Mouse (Mus musculus) heart, postnatal 36 days (tissue): ENCODE measurements around the gene Gss. TPM values are rescaled to one million over a fixed set of nuclear protein-coding genes. Genes with fewer than 3 reads are reported as not detected.
A peak's percentile ranks its signal among the peaks of the same experiment; 100 is the strongest.

Experiments
- DNase-seq, 2 experiments: peaks; one replicate each; pipeline ENCODE4 v3.0.0; 2021 to 2022
- intact Hi-C: fragments of 180-260 bp; cut with DNase I; formaldehyde crosslinking; loops from one replicate; pipeline ENCODE4 v1.15.1; 2025
- microRNA-seq, 2 experiments: library from miRNA; unstranded; fragments of <30 nt; microRNA quantifications; one replicate each; pipeline ENCODE4 v1.2.0; 2021; ENCODE audit warnings: borderline number of aligned reads in 2 of 2
- total RNA-seq, 2 experiments: library from RNA; stranded (reverse); gene quantifications; 2 replicates each; pipeline ENCODE4 v1.2.3; 2021

The Gss gene
- total RNA-seq, 2 experiments from 2014 or later: 14.8 to 16.9 TPM

GRCm38 (mm10) chr2:155518531-155519270 is 73.9 kb downstream of the Gss start:
- no peak for DNase-seq
- intact Hi-C loops: no loop called here

GRCm38 (mm10) chr2:155517455-155518423 is 74.9 kb downstream of the Gss start, which contains the start of the genes Acss2 and Ggt7:
TSS of gene Acss2 (plus strand) at chr2:155517948.
TSS of gene Ggt7 (minus strand) at chr2:155518237.
- DNase-seq: peak; percentile 97 to 98
- intact Hi-C loops: loop anchor here (2.0 kb wide), 1 partner anchor 247 kb away; no protein-coding TSS in a partner anchor

GRCm38 (mm10) chr2:155515941-155516340 is 76.7 kb downstream of the Gss start:
- intact Hi-C loops: loop anchor here (1.0 to 2.0 kb wide), 3 partner anchors 68 to 249 kb away; no protein-coding TSS in a partner anchor
- peak; percentile 75 to 78 for DNase-seq

GRCm38 (mm10) chr2:155514666-155515065 is 77.9 kb downstream of the Gss start:
- intact Hi-C loops: no loop called here
- peak; percentile 68 to 69 for DNase-seq

DNA sequence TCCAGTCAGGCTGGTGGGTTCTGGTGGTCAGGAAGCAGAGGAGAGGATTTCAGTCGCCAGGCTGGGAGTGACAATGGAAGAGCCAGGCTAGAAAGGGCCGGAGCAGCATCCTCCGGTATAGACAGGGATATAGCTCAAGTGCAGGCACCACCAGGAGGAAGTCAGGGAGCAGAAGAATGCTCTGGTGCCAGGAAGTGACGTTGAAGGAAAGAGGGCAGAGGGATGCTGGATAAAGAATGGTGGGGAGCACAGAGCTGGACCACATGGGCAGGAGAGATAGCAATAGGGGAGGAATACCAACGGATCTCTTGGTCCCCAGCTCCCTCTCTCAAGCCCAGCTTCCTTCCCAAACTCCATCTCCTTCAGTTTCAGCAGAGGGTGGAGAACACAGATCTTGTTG is 79.1 kb downstream of the Gss start:
- no peak for DNase-seq
- intact Hi-C loops: no loop called here

Small RNAs within 50 kb of the gene (microRNA-seq; reads per million reads assigned to microRNA genes)
- gene Mir499: 1,797 to 3,319 reads per million in 2 experiments

Other genes starting within 250 kb of the Gss start
- 10 to 100 TPM; 26.8 to 28.7 TPM for gene Pigu, start 235.4 kb downstream of the Gss start, total RNA-seq
- gene Trp53inp2, start 211.8 kb downstream of the Gss start, total RNA-seq: 100 to 1,000 TPM; 468 to 507 TPM
- 10 to 100 TPM; 25.1 to 26.5 TPM for gene Ncoa6, start 118.9 kb downstream of the Gss start, total RNA-seq
- 10 to 100 TPM; 36.3 to 41.6 TPM for gene Acss2, start 74.9 kb downstream of the Gss start, total RNA-seq
- 1 to 10 TPM in 1 of 2 experiments, under 1 TPM in 1; 0.49 to 1.6 TPM for gene Ggt7, start 74.6 kb downstream of the Gss start, total RNA-seq
- gene Myh7b, start 18.4 kb upstream of the Gss start, total RNA-seq: 10 to 100 TPM; 25.3 to 30.2 TPM
- 10 to 100 TPM; 92.1 to 92.3 TPM for gene Trpc4ap, start 99.6 kb upstream of the Gss start, total RNA-seq
- 1 to 10 TPM; 6.9 to 7.0 TPM for gene Edem2, start 136.7 kb upstream of the Gss start, total RNA-seq
- gene Gm17581, start 143.1 kb upstream of the Gss start, total RNA-seq: not detected
- 1 to 10 TPM; 3.1 to 3.3 TPM for gene Procr, start 158.3 kb upstream of the Gss start, total RNA-seq
- not detected for gene Mmp24, start 182.5 kb upstream of the Gss start, total RNA-seq
- gene BC029722, start 226.6 kb upstream of the Gss start, total RNA-seq: 10 to 100 TPM; 26.2 to 27.7 TPM
- 10 to 100 TPM; 50.7 to 53.6 TPM for gene Eif6, start 234.1 kb upstream of the Gss start, total RNA-seq
- not detected for gene Fam83c, start 242.0 kb upstream of the Gss start, total RNA-seq